Mouse (Mus musculus) midbrain, embryonic 14.5 days (tissue): ENCODE measurements around the gene Abl1. TPM values are rescaled to one million over a fixed set of nuclear protein-coding genes. Genes with fewer than 3 reads are reported as not detected.
"Not testable (repeated sequence)": the region's sequence is repeated elsewhere in the genome, so short reads cannot be mapped to it uniquely, and the experiment has no call there.

Source experiments
- ATAC-seq: fragments of 200-750 bp; cut with Nextera tagmentation; 2 replicates; pipeline ENCODE4 v1.8.0; 2017; ENCODE audit warnings: moderate number of reproducible peaks, moderate library complexity; ENCODE audit not compliant: low FRiP score, low TSS enrichment
- DNase-seq: peaks from one replicate; pipeline ENCODE4 v3.0.0-alpha.2; 2015
- H3K27ac ChIP-seq: fragments of 300-500 bp; sonication (generic); replicated peaks from 2 replicates; pipeline ENCODE4 v1.5.1; 2014; ENCODE audit warnings: mild to moderate bottlenecking, low read depth, low read length, moderate library complexity
- H3K27me3 ChIP-seq: fragments of 300-500 bp; sonication (generic); 2 replicates; pipeline ENCODE4 v1.6.1; 2014; ENCODE audit warnings: low read length, control low read depth, mixed read lengths; ENCODE audit not compliant: control insufficient read depth, insufficient read depth
- H3K36me3 ChIP-seq: fragments of 300-500 bp; sonication (generic); 2 replicates; pipeline ENCODE4 v1.6.1; 2014; ENCODE audit warnings: low read length, control low read depth; ENCODE audit not compliant: control insufficient read depth, insufficient read depth
- H3K4me1 ChIP-seq: fragments of 300-500 bp; sonication (generic); 2 replicates; pipeline ENCODE4 v1.6.1; 2014; ENCODE audit warnings: mild to moderate bottlenecking, antibody characterized with exemption, low read length, control low read depth; ENCODE audit not compliant: control insufficient read depth, insufficient read depth
- H3K4me2 ChIP-seq: fragments of 300-500 bp; sonication (generic); 2 replicates; pipeline ENCODE4 v1.6.1; 2014; ENCODE audit warnings: mild to moderate bottlenecking, low read length, moderate library complexity
- H3K4me3 ChIP-seq: fragments of 300-500 bp; sonication (generic); replicated peaks from 2 replicates; pipeline ENCODE4 v1.5.1; 2014; ENCODE audit warnings: low read depth, low read length
- H3K9ac ChIP-seq: fragments of 300-500 bp; sonication (generic); replicated peaks from 2 replicates; pipeline ENCODE4 v1.6.1; 2014; ENCODE audit warnings: mild to moderate bottlenecking, low read length, moderate library complexity
- H3K9me3 ChIP-seq: fragments of 300-500 bp; sonication (generic); 2 replicates; pipeline ENCODE4 v1.6.1; 2016; ENCODE audit warnings: low read length, control low read depth, mixed read lengths; ENCODE audit not compliant: control insufficient read depth
- WGBS: fragments of 180-500 bp; shearing (Covaris S2); extraction: QIAGEN DNeasy Blood & Tissue Kit; methylation state at CpG from one replicate; pipeline ENCODE4 v1.1.7; 2014; 5-methylcytosine and 5-hydroxymethylcytosine counted together
- polyA plus RNA-seq: library from polyadenylated mRNA; unstranded; fragments of >200 nt; fragmentation: Nextera tagmentation; extraction: Ambion mirVana; gene quantifications from 2 replicates; pipeline ENCODE4 v1.2.1, GENCODE M21; 2014

Gene Abl1
- polyA plus RNA-seq, 1 experiment from 2014 or later: 27.6 TPM

DNA sequence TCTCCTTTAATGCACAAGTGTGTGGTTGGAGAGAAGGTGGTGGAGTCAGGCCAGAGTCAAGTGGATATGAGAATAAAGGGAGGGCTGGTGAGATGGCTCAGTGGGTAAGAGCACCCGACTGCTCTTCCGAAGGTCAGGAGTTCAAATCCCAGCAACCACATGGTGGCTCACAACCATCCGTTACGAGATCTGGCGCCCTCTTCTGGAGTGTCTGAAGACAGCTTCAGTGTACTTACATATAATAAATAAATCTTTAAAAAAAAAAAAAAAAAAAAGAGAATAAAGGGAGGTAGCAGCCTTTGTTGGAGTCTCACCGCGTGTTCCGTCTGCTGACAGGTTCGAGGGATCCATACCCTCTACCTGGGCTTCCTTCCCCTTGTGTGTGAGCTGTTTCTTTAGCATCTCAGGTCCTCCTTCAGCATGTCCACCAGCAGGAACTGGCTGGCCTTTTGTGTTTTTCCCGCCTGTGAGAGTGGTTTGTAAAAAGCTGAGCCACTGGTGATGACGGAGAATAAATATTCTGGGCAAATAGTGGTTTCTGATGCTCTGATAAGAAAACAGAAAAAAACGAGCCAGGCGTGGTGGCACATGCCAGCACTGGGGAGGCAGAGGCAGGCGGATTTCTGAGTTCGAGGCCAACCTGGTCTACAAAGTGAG, 7.0 kb upstream of the Abl1 start:
- H3K27ac ChIP-seq, H3K4me2 ChIP-seq, H3K9me3 ChIP-seq, H3K4me3 ChIP-seq, DNase-seq, H3K4me1 ChIP-seq, H3K9ac ChIP-seq, ATAC-seq, H3K27me3 ChIP-seq: not testable (repeated sequence)
- 89% methylated on average over 15 of the region's 15 CpGs for WGBS
- H3K36me3 ChIP-seq: peaks cover 36% of the 10 kb centered on the region

GRCm38 (mm10) chr2:31681731-31682235, 6.4 kb upstream of the Abl1 start:
- no peaks in the 10 kb centered on the region for H3K4me1 ChIP-seq
- no peaks in the 10 kb centered on the region for H3K27me3 ChIP-seq

GRCm38 (mm10) chr2:31683666-31684065, 4.5 kb upstream of the Abl1 start:
- H3K27me3 ChIP-seq: no peaks in the 10 kb centered on the region
- no peak overlapping the region for H3K4me2 ChIP-seq
- H3K9ac ChIP-seq: no peak overlapping the region
- ATAC-seq: no peak
- no peaks in the 10 kb centered on the region for H3K9me3 ChIP-seq
- no peak overlapping the region for H3K27ac ChIP-seq
- DNase-seq: peak; percentile 91
- H3K4me1 ChIP-seq: no peaks in the 10 kb centered on the region
- H3K36me3 ChIP-seq: peaks cover 19% of the 10 kb centered on the region
- no peak overlapping the region for H3K4me3 ChIP-seq
- 35% methylated on average over 2 of the region's 2 CpGs for WGBS

More at GRCm38 (mm10) chr2:31681731-31682235, 6.4 kb upstream of the Abl1 start:
- no peaks in the 10 kb centered on the region for H3K9me3 ChIP-seq
- DNase-seq (no peak), ATAC-seq (no peak)
- 90% methylated on average over 6 of the region's 6 CpGs for WGBS
- no peak overlapping the region for H3K4me2 ChIP-seq
- H3K4me3 ChIP-seq: no peak overlapping the region
- peaks cover 30% of the 10 kb centered on the region for H3K36me3 ChIP-seq
- H3K27ac ChIP-seq: no peak overlapping the region
- no peak overlapping the region for H3K9ac ChIP-seq

DNA sequence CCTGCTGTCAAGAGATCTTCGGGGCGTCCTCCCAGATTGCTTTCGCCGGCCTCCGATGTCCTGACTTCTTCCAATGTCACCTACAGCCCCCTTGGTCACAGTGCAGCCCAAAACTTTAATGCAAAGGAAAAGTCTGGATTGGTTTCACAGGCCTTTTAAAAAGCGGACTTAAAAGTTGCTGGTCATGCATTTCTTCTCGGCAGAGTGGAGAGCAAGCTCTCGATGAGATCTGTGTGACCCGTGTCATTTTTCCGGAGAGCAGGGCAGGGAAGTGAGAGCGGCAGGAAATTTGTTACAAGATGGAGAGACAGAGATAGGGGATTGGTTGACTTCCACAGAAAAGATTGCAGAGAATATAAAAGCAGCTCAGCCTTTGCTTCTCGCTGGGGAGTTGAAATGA, 869 bp downstream of the Abl1 start:
- WGBS: under 1% methylated on average over 12 of the region's 12 CpGs
- ATAC-seq (no peak), DNase-seq (peak; percentile 20)
- peak overlapping the region; percentile 86 for H3K4me2 ChIP-seq
- H3K4me1 ChIP-seq: peaks cover 32% of the 10 kb centered on the region
- H3K9me3 ChIP-seq: no peaks in the 10 kb centered on the region
- H3K9ac ChIP-seq: peak overlapping the region; percentile 86
- H3K4me3 ChIP-seq: peak overlapping the region; percentile 94
- peak overlapping the region; percentile 94; the same call in 1 of the 2 replicates for H3K27ac ChIP-seq
- H3K27me3 ChIP-seq: no peaks in the 10 kb centered on the region
- H3K36me3 ChIP-seq: 0 out of 2 replicates have a peak, but pooled peaks cover 2% of the 10 kb centered on the region

DNA sequence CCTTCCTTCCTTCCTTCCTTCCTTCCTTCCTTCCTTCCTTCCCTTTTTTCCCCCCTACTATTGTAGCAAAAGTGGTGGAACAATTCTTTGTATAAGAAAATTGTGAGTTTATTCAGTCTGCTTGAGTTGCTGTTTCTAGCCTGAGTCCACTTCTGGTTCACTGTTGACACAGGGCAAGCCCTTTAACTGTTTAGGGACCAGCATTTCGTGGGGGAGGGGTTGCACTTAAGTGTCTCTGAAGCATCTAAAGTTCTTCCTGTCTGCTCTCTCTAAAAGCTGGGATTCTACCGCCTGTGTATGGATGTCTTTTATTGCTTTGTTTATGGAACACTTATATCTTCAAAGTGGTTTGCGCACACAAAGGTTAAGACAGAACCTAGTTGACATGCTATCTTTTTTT, 1.9 kb downstream of the Abl1 start:
- peak overlapping the region; percentile 86 for H3K4me2 ChIP-seq
- DNase-seq (no peak), ATAC-seq (no peak)
- H3K27me3 ChIP-seq: no peaks in the 10 kb centered on the region
- 0 out of 2 replicates have a peak, but pooled peaks cover 2% of the 10 kb centered on the region for H3K36me3 ChIP-seq
- peak overlapping the region; percentile 94 for H3K4me3 ChIP-seq
- H3K27ac ChIP-seq: no peak overlapping the region
- peaks cover 32% of the 10 kb centered on the region for H3K4me1 ChIP-seq
- H3K9me3 ChIP-seq: no peaks in the 10 kb centered on the region
- 57% methylated on average over 3 of the region's 3 CpGs for WGBS
- no peak overlapping the region; the same call in 1 of the 2 replicates for H3K9ac ChIP-seq

- no peak for ATAC-seq
- DNase-seq: peak; percentile 12
- Histone ChIP-seq H3K27ac (no peak overlapping the region), H3K4me2 (no peak overlapping the region), H3K36me3 (peaks cover 13% of the 10 kb centered on the region; the same call in 1 of the 2 replicates), H3K9ac (no peak overlapping the region), H3K27me3 (no peaks in the 10 kb centered on the region), H3K4me1 (peaks cover 5% of the 10 kb centered on the region; the same call in 1 of the 2 replicates), H3K9me3 (no peaks in the 10 kb centered on the region), H3K4me3 (no peak overlapping the region)
These were observed 10.0 kb downstream of the Abl1 start for GRCm38 (mm10) chr2:31698209-31698608.

GRCm38 (mm10) chr2:31700545-31701446, 12.6 kb downstream of the Abl1 start:
- DNase-seq: peak; percentile 70
- no peak overlapping the region for H3K4me2 ChIP-seq
- H3K27ac ChIP-seq: 0 out of 2 replicates have a peak overlapping the region, but pooled peaks have one; percentile 20
- H3K9me3 ChIP-seq: no peaks in the 10 kb centered on the region
- H3K36me3 ChIP-seq: peaks cover 12% of the 10 kb centered on the region; the same call in 1 of the 2 replicates
- WGBS: 46% methylated on average over 7 of the region's 7 CpGs
- ATAC-seq: no peak
- H3K27me3 ChIP-seq: no peaks in the 10 kb centered on the region
- peaks cover 5% of the 10 kb centered on the region; the same call in 1 of the 2 replicates for H3K4me1 ChIP-seq
- H3K4me3 ChIP-seq: no peak overlapping the region
- H3K9ac ChIP-seq: no peak overlapping the region

DNA sequence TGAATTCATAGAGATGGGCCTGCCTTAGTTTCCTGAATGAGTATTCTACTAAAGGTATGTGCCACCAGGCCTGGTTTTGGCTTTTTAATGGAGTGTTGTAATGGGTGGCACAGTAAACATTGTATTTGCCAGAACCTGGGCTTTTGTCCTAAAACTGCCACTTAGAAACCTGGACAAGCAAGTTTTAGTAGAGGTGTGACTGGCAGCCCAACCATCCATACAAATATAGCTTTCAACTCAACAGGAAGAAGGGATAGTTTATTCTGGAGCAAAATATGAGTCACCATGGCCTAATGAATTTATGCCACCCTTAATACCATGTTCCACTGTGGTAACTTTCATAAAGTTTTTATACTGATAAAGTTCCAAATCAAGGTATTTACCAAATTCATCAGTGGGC, 15.1 kb downstream of the Abl1 start:
- Histone ChIP-seq H3K36me3 (0 out of 2 replicates have a peak, but pooled peaks cover 5% of the 10 kb centered on the region), H3K27ac (no peak overlapping the region), H3K9me3 (no peaks in the 10 kb centered on the region), H3K9ac (no peak overlapping the region), H3K4me2 (no peak overlapping the region), H3K4me3 (no peak overlapping the region), H3K4me1 (peaks cover 5% of the 10 kb centered on the region; the same call in 1 of the 2 replicates), H3K27me3 (no peaks in the 10 kb centered on the region)
- ATAC-seq (no peak), DNase-seq (no peak)
